Mouse (Mus musculus): ENCODE results near the gene Olah.

DNA sequence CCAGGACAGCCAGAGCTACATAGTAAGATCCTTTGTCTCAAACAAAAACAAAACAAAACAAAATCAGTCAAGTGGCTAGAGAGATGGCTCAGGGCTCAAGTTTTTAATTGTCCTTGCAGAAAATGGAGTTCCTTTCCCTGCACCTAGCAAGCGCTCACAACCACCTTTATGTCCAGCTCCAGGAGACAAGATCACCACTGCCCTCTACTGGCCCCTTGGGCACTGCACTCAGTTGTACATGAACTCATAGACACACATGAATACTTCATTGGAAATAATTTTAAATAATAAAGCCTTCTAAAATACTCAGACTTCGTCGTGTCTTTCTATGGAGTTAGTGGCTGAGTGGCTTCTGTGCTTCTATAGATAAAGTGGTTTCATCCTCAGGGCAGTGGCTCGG is 17.2 kb upstream of the Olah start:
- TF ChIP-seq CTCF (IDR thresholded peaks at IDR 0.05; ENCODE audit: low read depth, low read length) (peak; percentile 78), GATA2 (IDR thresholded peaks at IDR 0.05; ENCODE audit: borderline replicate concordance, low read depth, low read length) (no peak), TAL1 (conservative IDR thresholded peaks at IDR 0.05; ENCODE audit: low read depth, low read length) (no peak), GATA1 (IDR thresholded peaks at IDR 0.05; ENCODE audit: borderline replicate concordance, low read length) (no peak)
